Mouse (Mus musculus) cerebellum, postnatal 14 days (tissue): ENCODE data around the gene Nptxr.
"Not testable (repeated sequence)": the region's sequence is repeated elsewhere in the genome, so short reads cannot be mapped to it uniquely, and the experiment has no call there.

ENCODE experiments used
- DNase-seq, 2 experiments: peaks; one replicate each; pipeline ENCODE4 v3.0.0; 2021; ENCODE audit warnings: mixed read lengths in 2 of 2

Gene Nptxr

DNA sequence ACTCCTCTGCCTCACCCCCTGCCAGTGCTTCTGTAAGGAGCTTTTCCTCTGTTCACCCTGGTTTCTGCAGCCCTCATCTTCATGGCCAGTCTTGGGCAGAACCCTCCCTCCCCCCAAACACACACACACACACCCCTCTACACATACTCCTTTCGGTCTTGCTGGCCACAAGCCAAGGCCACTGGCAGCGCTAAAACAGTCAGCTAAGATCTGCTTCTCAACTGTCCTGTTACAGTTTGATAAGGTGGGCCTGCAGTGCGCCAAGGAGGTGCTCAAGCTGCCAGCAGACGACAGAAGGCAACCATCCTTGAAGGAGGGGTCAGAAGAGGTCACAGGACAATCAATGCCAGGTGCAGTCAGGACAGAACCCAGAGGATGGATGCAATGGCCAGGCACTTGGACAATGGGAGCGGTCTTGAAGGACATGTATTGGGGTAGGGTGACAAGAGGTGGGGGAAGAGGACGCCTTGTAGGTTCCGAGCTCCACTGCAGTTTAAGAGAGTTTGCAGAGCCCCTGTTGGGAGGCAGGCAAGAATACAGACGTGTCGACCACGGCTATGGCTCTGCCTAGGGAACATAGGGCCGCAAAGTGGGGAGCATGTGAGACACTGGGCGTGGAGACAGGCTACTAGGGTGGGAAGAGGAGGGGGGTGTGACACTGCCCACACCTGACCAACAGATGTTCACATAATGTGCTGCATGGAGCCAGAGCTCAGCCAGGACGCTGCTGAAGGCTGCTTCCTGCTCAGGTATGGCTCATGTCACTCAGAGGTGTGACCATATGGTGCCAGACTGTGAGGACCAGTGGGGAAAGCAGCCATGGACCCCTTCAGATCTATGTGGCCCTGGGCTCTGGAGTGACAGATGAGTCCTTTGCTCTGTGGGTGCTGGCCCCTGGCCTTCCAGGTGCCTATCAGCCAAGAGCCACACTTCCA, 18.0 kb upstream of the Nptxr start:
- DNase-seq = peak; percentile 65 to 73

- peak in 1 of 2 experiments; percentile 59 for DNase-seq
Measured at GRCm38 (mm10) chr15:79818325-79818724, 13.8 kb upstream of the Nptxr start.

DNA sequence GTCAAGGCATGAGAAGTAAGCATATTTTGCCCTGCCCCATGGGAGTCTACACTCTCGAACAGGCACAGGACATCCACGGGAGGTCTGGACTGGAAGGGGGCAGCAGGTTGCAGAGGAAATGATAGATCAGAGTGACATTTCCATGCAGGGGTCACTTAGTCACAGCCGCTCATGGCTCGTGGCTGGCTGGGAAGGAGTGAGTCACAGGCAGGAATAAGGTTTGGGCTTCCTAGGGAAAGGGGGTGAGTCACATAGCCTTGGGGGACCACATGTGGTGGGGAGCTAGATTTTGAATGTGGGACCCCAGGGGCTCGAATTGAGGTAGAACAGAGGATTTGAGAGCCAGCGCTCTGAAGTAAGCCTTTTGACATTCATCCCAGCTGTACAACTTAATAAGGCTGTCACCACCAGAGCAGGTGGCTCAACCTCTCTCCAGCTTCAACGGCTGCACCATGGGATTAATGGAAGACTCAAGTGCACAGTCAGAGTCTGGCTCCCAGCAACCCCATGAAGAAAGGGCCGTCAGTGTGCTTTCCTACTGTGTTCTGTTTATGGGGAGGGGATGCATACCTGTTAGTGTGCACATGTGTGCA, 9.2 kb upstream of the Nptxr start:
- DNase-seq = no peak

- not testable (repeated sequence) for DNase-seq
Measured at GRCm38 (mm10) chr15:79812840-79813239, 8.3 kb upstream of the Nptxr start.

DNA sequence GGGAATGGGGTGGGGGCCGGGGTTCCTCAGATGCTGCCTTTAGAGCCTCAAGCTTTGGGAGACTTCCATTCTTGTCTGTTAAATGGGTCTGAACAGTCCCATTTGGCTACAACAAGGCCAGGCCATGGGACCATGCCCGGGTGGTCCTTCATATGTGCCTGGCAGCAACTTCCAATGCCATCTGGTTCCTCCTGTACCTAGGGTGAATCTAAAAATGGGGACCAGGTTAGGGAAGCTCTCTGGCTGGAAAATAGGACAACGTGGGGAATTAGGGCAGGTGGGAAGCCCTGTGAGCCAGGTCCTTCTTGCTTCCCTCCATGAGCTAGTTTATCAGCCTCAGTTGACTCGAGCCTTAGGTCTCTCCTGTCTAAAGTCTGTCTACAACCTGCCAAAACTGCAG, 6.4 kb upstream of the Nptxr start:
- peak; percentile 47 to 74 for DNase-seq

- DNase-seq = peak; percentile 89 to 93
Measured at GRCm38 (mm10) chr15:79810061-79810460, 5.5 kb upstream of the Nptxr start.

DNA sequence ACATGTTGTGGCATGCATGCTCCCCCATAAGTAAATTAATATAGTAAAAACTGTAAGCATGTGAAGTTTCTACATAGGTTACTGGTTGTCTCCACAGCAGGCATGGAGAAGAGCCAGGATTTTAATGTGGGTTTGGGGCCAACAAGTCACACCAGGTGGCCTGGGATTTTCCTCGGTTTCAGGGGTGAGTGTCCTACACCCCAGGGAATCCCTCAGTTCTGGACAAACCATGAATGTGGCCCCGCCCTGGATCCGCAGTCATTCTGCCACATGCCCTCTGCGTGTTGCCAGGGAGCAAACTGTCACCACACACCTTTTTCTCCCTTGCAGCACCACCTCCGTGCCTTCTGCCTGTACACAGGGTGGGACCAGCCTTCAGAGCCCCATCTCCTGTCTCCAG, 4.1 kb upstream of the Nptxr start:
- DNase-seq = peak; percentile 63 to 73

DNA sequence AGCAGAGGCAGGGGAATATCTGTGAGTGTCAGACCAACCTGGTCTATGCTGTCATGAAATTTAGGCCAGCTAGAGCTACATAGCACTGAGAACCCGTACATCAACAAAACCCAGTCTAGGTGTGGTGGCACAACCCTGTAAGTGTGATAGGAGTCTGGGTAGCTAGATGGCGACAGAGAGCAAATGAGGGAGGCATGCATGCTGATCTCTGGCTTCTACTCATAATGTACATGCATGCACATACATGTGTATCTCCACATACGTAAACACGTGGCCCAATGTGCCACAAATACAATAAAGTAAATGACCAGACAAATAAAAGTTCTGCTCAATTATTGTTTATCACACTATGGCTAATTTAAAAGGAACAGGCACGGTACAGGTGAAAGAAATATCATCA, 3.5 kb upstream of the Nptxr start:
- peak; percentile 89 to 92 for DNase-seq

- DNase-seq = peak; percentile 65 to 68
Measured at GRCm38 (mm10) chr15:79807050-79807449, 2.5 kb upstream of the Nptxr start.

DNA sequence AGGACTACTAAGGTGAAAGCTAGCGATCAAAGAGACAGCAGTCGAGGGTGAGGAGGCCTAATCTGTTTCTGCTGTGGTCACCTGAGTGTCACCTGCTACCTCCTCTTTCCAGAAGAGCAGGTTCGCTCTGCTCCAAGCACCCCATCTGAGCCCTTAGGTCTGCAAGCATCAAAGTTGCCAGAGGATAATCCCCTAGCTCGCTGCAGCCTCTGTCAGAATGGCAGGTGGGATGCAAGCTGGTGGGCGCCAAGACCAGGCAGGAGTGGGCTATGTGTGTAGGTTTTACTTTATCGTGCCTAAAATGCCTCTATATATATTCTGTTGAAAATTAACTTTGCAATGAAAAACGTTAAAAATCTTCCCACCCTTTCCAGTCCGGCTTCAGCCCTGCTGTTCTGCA, 680 bp upstream of the Nptxr start:
- DNase-seq = no peak

DNA sequence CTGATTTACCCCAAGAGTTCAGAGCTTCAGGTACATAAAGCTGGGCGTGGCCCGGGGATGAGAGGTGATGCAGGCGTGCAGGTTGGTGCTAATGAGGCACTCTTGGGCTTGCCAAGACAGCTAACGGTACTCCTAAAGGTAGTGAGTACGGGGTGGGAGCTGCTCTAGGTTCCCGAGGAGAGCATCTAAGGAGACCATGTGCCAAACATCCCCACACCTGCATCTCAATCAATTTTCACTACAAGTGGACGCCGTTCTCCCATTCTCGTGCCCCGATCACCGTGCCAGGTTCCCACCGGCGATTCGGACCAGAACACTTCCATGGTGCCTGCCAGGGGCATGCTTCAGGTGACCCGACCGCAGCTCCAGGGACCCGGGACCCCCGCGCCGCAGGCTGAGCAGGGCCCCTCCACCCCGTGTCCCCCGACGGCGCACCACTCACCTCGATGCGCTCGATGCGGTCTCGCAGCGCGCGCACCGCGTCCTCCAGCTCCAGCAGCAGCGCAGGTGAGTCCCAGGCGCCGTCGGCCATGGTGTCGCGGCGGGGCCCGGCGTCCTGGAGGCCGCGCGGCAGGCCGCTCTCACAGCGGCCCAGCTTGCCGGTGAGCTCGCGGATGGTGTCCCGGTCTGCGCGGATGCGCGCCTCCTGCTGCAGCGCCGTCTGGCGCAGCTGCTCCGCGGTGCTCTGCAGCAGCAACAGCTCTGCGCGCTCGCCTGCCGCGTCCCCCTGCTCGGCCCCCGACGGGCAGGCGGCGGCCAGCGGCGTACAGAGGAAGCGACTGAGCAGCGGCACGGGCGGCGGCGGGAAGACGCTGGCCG, 824 bp downstream of the Nptxr start:
- DNase-seq = peak; percentile 56 to 58

- DNase-seq = peak; percentile 75 to 85
Measured at GRCm38 (mm10) chr15:79802304-79802703, 2.3 kb downstream of the Nptxr start.

DNA sequence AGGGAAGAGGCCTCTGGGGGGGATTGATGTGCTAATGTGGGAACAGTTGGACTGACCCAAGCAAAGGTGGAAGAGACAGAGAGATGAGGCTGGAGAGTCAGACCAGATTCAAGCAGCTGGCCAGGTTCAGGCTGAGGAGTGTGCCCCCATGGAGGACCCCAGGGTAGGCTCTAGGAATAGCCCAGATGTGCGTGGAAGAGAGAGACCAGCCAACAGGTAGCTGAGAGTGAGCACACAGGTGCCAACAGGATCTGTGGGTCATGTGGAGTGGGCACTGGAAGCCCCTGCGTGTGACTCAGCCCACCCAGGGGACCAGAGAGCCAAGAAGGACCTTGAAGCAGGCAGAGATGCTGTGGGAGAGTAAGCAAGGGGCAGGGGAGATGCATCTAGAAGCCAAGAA, 2.9 kb downstream of the Nptxr start:
- DNase-seq = no peak

DNA sequence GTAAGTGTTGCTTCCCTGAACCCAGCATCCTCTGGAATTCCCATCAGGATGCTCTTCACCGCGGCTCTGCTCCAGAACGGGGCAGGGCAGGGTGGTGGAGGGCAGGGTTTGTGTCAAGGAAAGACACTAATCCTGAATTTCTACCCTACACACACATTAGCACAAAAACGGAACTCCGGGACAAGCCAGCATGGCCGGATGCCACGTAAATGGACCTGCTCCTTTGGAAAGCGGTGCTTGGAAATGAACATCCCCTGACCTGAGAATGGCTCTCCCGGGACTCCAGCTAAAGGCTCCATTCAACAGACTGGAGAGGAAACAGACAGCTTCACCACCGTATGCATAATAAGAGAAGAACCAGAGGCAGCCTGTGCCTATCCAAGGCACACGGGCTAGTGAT, 3.9 kb downstream of the Nptxr start:
- DNase-seq = no peak

GRCm38 (mm10) chr15:79798591-79798990, 6.0 kb downstream of the Nptxr start:
- DNase-seq = no peak

DNA sequence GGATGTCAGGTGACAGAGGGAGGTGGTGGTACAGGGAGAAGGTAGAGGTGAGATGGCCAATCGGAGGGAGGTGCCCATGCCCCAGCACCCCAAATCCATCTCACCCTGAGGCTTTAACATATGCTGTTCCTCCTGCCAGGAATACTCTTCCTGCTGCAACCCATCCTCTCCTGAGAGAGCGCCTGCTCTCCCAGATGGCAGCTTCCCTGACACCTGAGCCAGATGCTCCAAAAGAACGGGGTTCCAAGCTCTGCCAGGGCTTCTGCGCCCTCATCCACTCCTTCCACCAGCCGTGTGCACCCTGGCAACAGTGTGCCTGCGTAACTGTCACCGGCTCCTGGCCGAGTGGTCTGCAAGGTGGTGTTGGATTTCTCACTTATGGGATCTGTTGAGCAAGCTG, 6.9 kb downstream of the Nptxr start:
- DNase-seq = no peak

- DNase-seq = no peak
Measured at GRCm38 (mm10) chr15:79797096-79797495, 7.5 kb downstream of the Nptxr start.

GRCm38 (mm10) chr15:79796256-79796655, 8.3 kb downstream of the Nptxr start:
- peak; percentile 62 to 71 for DNase-seq

DNA sequence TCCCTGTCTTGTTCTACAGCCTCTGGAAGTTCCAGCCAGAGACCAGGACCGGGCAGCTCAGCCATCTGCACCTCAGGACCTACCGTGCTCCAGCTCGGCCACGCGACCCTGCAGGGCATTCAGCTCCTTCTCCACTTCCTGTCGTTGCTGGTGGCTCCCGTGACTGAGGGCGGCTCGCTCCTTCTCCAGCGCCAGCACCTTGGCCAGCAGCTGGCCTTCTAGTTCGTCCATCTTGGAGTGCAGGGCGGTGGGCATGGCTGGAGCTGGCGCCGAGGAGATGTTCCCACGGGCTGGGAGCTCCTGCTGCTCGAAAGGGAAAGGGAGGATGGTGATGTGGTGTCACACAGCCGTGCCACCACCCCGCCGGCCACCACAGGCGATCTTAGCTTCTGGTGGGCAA, 10.4 kb downstream of the Nptxr start:
- DNase-seq = no peak

DNA sequence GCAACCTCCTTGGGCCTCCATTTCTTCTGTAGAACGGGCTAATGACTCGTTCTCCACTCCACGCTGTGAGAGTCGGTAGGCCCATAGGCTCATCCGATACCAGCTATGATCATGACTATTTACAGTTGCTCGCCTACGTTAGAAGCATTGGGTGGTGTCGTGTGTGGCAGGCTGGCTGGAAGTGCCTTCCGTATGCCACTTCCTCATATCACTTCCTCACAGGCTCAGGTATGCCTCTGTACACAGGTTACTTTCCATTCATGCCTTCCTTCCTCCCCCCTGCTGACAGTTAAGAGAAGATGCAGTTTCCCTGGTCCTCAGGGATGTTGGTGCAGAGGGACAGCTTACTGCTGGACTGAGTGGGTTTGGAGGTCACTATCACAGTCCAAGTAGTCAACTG, 11.5 kb downstream of the Nptxr start:
- peak in 1 of 2 experiments; percentile 6 for DNase-seq

DNA sequence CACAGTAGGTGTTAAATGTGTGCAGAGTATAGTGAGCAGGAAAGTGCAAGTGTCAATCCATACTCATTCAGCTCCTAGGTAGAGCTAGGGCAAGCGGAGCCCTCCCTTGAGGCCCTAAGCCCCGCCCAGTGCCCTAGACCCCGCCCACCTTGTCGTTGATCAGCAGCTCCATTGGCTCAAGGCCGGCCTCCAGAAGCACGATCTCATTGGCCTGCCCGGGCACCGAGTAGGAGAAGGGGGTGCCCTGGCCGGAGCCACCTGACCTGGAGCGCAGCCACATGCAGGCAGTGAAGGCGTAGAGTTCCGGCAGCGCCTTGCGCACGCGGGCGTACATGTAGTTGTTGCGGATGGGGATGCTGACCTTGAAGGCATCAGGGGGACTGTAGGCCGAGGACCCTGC, 12.1 kb downstream of the Nptxr start:
- DNase-seq = peak in 1 of 2 experiments; percentile 75

- no peak for DNase-seq
Measured at GRCm38 (mm10) chr15:79791502-79791901, 13.1 kb downstream of the Nptxr start.

GRCm38 (mm10) chr15:79790905-79791304, 13.7 kb downstream of the Nptxr start:
- peak; percentile 63 to 73 for DNase-seq
